Mouse (Mus musculus) lung, postnatal 0 days (tissue): ENCODE measurements around the gene Tmem104.

Experiments
- CTCF ChIP-seq: IDR thresholded peaks from 2 replicates; pipeline ENCODE4 v1.5.1; 2016; ENCODE audit warnings: antibody characterized with exemption, mild to moderate bottlenecking
- EP300 ChIP-seq: IDR thresholded peaks from 2 replicates; pipeline ENCODE4 v1.6.1; 2016; ENCODE audit warnings: antibody characterized with exemption, mild to moderate bottlenecking, control low read depth

- TF ChIP-seq EP300 (no peak), CTCF (no peak)
Measured at GRCm38 (mm10) chr11:115234320-115235044, 47.2 kb downstream of the Tmem104 start.
